Mouse (Mus musculus) cerebellum, adult (tissue): ENCODE measurements around the gene Fkrp.

Source experiments
- ATAC-seq: cut with Nextera tagmentation; 2 replicates; pipeline ENCODE4 v1.9.2; 2017; ENCODE audit warnings: mild to moderate bottlenecking, moderate library complexity, mixed read lengths; ENCODE audit not compliant: insufficient number of reproducible peaks, low FRiP score, low TSS enrichment

Gene Fkrp

DNA sequence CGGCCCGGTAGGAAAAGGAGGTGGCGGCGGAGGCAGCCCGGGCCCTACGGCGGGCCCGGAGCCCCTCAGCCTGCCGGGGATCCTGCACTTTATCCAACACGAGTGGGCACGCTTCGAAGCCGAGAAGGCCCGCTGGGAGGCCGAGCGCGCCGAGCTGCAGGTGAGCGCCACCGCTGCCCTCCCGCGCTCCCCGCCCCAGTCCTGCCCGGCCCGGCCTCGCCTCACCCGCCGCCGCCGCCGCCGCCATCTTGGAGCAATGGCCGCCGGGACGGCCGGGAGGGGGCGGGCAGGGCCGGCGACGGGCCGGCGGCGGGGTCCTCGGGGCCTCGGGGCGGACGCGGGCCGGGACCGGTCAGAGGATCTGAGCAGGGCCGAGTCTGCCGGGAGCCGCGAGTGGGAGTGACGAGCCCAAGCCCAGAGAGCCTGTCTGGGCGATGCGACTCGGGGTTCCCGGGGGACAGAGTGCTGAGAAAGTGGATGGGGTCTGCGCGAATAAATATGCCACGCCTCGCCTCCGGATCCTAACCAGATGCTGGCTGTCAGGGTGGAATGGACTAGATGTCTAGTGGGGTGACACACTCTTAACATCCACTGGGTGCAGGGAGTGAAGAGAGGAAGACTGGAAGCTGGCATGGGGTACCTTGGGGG lies at the start of gene Fkrp:
TSS of gene Fkrp (minus strand) at position 258 of the 648 bp plus-strand sequence.
- ATAC-seq = peak; percentile 50; the same call in 1 of the 2 replicates

- ATAC-seq = no peak
Measured at GRCm38 (mm10) chr7:16859902-16860651, 43.5 kb upstream of the Fkrp start.

DNA sequence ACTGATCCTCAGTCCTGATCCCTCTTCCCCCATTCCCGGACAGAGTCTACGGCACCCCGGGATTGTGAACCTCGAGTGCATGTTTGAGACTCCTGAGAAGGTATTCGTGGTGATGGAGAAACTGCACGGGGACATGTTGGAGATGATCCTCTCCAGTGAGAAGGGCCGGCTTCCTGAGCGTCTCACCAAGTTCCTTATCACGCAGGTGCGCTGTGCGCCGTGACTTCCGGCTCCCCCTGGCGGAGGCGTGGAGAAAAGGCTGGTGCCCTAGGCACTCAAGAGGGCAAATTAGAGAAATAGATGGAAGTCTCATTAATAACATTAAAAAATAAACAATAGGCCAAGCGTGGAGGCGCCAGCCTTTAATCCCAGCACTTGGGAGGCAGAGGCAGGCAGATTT lies 41.8 kb upstream of the Fkrp start:
- no peak; the same call in 1 of the 2 replicates for ATAC-seq

DNA sequence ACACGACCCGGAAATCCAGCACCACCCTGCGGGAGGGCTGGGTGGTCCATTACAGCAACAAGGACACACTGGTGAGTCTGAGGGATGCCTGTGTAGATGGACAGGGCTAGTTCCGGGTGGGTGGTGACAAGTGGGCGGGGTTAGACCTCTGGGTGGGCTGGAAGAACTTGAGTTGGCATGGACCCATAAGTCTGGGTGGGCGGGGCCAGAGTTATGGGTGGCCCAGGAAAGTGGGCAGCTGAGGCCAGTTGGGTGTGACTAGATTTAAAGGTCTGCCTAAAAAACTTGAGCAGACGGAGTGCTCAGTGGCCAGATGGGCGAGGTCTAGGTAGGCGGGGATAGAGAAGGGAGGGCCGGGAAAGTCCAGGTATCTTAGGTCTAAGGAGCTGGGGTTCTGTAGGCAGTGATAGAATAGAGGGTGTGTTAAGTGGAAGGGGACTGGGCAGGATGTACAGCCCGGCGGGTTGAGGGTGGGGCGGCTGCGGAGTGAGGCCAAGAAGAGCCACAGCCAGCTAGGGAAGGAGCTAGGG lies 36.8 kb upstream of the Fkrp start:
- ATAC-seq = no peak

GRCm38 (mm10) chr7:16851636-16852035 lies 35.1 kb upstream of the Fkrp start:
- no peak for ATAC-seq

GRCm38 (mm10) chr7:16848579-16848978 lies 32.0 kb upstream of the Fkrp start:
- peak; percentile 55; the same call in 1 of the 2 replicates for ATAC-seq

DNA sequence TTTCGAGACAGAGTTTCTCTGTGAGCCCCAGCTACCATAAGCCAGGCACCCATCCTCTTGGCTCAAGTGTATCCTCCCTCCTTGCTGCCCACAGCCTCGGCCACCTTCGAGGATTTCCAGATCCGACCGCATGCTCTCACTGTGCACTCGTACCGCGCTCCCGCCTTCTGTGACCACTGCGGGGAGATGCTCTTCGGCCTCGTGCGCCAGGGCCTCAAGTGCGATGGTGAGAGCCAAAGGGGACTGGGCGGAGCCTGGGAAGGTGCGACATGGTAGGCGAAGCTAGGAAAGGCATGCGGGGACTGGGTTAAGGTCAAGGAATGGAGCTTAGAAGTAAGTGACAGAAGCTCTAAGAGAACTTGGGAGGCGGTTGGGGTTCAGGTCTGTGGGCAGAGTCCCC lies 31.0 kb upstream of the Fkrp start:
- no peak for ATAC-seq

DNA sequence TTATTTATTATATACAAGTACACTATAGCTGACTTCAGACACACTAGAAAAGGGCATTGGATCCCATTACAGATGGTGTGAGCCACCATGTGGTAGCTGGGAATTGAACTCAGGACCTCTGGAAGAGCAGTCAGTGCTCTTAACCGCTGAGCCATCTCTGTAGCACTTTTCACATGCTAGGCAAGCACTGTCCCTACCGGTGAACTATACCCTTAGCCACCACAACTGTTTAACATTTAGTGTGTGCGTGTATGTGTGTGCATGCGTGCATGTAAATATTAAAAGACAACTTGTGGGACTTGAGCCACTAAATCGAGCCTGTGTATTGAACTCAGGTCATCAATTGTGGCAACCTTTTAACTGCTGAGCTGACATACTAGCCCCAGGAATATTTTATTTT lies 30.2 kb upstream of the Fkrp start:
- ATAC-seq = no peak

DNA sequence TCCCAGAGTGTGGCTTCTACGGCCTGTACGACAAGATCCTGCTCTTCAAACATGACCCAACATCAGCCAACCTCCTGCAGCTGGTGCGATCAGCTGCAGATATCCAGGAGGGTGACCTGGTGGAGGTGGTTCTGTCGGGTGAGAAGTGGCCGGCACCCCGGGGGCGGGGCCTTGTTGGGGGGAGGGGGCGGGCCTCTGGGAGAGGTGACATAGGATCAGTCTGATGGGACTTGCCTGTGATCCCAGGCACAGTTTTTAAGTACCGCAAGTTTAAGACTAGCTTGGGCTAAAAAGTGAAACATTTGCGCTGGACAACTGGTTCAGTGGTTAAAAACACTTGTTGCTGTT lies 29.3 kb upstream of the Fkrp start:
- no peak for ATAC-seq

DNA sequence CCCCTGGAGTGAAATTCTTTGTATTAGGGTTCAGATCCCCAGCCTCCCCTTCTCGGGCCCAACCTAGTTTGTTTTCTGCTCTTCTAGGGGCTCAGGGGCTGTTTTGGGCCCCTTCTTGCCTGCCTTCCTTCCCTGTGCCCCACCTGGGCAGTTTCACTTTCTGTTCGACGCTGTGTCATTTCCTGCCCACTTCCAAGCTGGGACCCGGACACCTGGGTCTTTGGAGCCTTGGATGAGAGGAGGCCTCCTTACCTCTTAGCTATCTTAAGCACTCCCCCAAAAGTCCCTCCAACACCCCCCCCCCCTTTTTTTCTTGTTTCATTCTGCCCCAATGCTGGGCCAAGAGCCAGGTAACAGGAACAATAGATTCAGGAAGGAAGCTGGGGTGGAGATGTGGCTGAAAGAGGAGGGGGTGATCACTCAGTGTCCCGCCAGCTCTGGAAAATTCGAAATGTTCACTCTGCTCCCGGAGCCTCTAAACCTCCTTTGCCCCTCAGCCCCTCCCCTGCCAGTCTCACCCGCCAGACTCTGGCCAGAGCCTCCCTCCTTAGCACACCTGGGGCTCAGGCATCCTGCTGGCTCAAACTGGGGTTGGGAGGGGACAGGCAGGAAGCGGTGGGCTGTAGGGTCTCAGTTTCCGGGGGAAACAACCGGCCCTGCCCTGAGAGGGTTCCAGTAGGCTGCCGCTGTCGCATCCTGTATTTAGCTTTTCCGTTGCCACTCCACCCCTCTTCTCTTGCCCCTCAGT lies 28.7 kb upstream of the Fkrp start:
- no peak for ATAC-seq

GRCm38 (mm10) chr7:16844696-16845071 lies 28.2 kb upstream of the Fkrp start:
- ATAC-seq = no peak

GRCm38 (mm10) chr7:16843441-16844171 lies 27.1 kb upstream of the Fkrp start:
- no peak for ATAC-seq

DNA sequence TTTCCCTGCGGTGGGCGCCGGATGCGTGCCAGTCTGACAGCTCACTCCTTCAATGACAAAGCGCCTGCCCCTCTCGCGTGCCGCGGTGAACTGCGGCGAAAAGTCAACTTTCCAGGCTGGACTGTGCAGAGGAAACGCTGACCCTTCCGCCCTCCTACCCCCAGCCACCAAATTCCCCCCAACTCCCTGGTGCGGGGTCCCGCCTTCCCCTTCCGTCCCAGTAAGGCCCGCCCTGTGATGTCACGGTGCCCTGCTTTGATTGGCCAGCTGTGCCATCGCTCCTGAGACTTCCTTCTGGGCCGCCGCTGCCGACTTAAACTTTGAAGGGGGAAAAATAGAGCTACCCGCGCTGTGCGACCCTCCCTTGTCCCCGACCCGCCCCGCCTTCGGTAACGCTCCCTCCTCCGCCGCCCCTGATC lies 26.1 kb upstream of the Fkrp start, which contains the start of gene Prkd2:
TSS of gene Prkd2 (plus strand) at position 258 of the 419 bp plus-strand sequence.
- peak; percentile 69 for ATAC-seq

DNA sequence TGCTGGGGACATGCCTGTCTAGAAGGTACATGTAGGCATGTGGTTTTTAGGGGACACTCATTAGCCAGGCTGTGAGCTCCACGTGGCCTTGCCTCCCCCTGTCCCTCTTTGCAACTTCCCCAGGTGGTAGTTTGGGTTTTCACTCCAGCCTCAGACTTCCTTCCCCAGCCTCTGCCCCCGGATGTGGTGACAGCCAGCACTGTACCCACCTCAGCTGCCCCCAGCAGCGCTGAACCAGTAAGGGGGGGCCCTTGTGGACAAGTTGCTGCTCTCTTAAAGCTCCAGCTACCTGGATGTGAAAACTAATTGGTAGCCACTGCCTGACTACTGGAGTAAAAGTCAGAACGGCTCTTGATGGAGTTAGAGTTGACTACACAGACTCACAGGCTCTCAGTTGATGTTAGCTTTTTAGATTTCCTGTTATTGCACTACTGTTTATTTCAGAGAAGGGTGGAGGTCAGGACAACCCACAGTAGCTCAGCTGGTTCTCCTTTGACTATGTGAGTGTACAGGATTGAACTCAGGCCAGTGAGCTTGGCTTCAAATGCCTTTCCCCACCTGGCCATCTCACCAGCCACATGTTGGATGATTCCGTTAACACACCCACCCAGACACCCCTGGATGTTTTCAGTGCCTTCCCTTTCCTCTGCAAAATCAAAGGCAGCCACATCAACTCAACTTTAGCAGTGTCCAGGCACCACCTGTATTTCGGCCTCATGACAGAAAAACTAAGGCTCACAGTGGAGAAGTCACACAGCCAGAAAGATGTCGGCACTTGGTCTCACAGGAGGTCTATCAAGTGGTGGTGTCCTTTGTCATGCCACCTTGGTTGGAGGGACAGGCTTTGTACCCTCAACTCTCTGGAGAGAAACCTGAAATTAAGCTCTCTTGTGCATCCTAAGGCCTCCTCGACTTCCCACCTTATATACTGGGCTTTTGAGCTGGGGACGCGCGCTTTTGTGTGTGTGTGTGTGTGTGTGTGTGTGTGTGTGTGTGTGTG lies 25.3 kb upstream of the Fkrp start:
- no peak for ATAC-seq

DNA sequence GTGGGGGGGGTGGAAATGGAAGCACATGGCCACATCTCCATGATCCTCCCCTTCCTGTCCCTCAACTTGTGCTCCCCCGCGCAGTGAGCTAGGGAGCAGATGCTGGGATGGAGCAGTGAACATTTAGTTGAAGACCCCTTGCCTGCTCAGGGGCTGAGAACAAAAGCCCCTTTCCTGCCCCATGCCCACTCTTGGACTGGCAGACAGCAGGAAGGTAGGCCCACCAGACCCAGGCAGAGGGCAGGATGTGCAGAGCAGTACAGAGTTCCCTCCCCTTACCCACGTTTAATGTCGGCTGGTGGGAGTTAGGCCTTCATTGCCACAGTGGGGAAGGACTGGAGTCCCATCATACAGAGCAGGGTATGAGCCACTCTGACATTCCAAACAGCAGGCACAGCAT lies 24.5 kb upstream of the Fkrp start:
- ATAC-seq = no peak

DNA sequence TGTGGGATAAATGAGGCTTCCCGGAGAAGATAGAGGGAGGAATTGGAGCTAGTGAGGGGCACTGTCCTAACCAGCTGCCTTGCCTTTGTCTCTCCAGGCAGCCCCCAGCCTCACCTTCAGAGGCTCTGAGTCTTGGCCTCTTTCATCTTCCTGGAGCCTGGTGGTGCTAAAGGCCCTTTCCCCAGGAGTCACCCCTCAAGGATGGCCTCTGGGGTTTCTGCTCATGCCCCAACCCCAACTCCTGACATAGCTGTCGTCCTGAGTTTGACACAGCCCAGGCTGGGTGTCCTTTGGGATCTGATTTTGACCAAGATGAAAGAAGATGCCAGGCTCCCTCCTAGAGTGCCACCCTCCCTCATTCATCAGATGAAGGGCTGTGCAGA lies 23.6 kb upstream of the Fkrp start:
- no peak for ATAC-seq

GRCm38 (mm10) chr7:16839427-16840108 lies 23.0 kb upstream of the Fkrp start:
- no peak for ATAC-seq

DNA sequence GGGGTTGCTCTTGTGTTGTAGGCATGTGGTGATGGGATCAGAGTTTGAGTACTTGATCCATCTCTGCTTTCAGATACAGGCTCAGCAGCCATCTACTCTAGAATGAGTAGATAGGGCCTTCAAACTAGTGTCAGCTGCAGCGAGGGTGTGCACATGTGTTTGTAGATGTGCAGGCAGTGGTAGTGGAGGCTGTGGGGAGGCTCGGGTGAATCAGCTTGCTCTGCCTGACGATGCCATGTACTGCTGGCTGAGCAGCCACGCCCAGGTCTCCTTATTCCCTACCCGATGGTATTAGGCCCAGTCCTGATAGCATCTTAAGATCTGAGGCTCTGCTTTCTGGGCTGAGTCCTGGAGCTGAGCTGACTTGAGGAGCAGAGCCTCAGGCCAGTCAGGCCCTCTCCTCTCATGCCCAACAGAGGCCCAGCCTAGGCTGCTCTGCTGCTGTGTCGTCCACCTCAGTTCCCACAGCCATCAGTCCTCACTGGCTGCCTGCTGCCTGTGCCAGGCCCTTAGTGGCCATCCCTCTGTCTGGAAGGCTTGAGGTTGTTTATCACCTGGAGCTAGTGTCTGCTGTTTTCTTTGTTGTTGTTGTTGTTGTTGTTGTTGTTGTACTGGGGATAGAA lies 22.4 kb upstream of the Fkrp start:
- no peak for ATAC-seq
